Mouse (Mus musculus): ENCODE data around the gene Nsmce4a. TPM values are rescaled to one million over a fixed set of nuclear protein-coding genes. Genes with fewer than 3 reads are reported as not detected.

The Nsmce4a gene
- polyA plus RNA-seq, 1 experiment: 67.9 TPM

GRCm38 (mm10) chr7:130492026-130492425, 80.9 kb downstream of the Nsmce4a start:
- Histone ChIP-seq H3K4me3 (ENCODE audit: insufficient read depth, low read length) (no peak overlapping the region), H3K27ac (ENCODE audit: insufficient read depth, low read length) (peak overlapping the region; percentile 91), H3K4me1 (ENCODE audit: control insufficient read depth, insufficient read depth, low read length) (peaks cover 15% of the 10 kb centered on the region)
- TF ChIP-seq POLR2A (IDR thresholded peaks at IDR 0.05; ENCODE audit: low read depth, low read length): no peak
- no peak for TF ChIP-seq CTCF (IDR thresholded peaks at IDR 0.05; ENCODE audit: borderline replicate concordance, insufficient read depth, low read length)

Other genes starting within 250 kb of the Nsmce4a start
- gene Ate1, start 52.7 kb downstream of the Nsmce4a start, polyA plus RNA-seq (2011; ENCODE audit: insufficient read length, low read depth, missing spikeins): 38.7 and 41.7 TPM in 2 replicates
- 43.4 and 53.0 TPM in 2 replicates for gene Tacc2, start 4.3 kb upstream of the Nsmce4a start, polyA plus RNA-seq (2011; ENCODE audit: insufficient read length, low read depth, missing spikeins)
- gene Btbd16, start 201.0 kb upstream of the Nsmce4a start, polyA plus RNA-seq (2011; ENCODE audit: insufficient read length, low read depth, missing spikeins): not detected in 2 replicates

Data from embryonic fibroblast, embryonic 13.5 days (primary cell).